Mouse (Mus musculus) heart, embryonic 15.5 days (tissue): ENCODE measurements around the gene Ppfibp2. TPM values are rescaled to one million over a fixed set of nuclear protein-coding genes. Genes with fewer than 3 reads are reported as not detected.
A peak's percentile ranks its signal among the peaks of the same experiment; 100 is the strongest.

ENCODE experiments used
- ATAC-seq: fragments of 200-750 bp; cut with Nextera tagmentation; replicated peaks from 2 replicates; pipeline ENCODE4 v1.8.0; 2017; ENCODE audit warnings: low read depth, moderate TSS enrichment; ENCODE audit not compliant: insufficient number of reproducible peaks, insufficient read depth, low FRiP score
- H3K27ac ChIP-seq: fragments of 300-500 bp; sonication (generic); 2 replicates; pipeline ENCODE4 v1.5.1; 2015; ENCODE audit warnings: mild to moderate bottlenecking, inconsistent platforms
- H3K27me3 ChIP-seq: fragments of 300-500 bp; sonication (generic); 2 replicates; pipeline ENCODE4 v1.6.1; 2015; ENCODE audit warnings: inconsistent platforms
- H3K36me3 ChIP-seq: fragments of 300-500 bp; sonication (generic); 2 replicates; pipeline ENCODE4 v1.6.1; 2015; ENCODE audit warnings: mild to moderate bottlenecking, inconsistent platforms
- H3K4me1 ChIP-seq: fragments of 300-500 bp; sonication (generic); replicated peaks from 2 replicates; pipeline ENCODE4 v1.6.1; 2015; ENCODE audit warnings: inconsistent platforms
- H3K4me2 ChIP-seq: fragments of 300-500 bp; sonication (generic); 2 replicates; pipeline ENCODE4 v1.6.1; 2015; ENCODE audit warnings: inconsistent platforms, mild to moderate bottlenecking, moderate library complexity
- H3K4me3 ChIP-seq: fragments of 300-500 bp; sonication (generic); 2 replicates; pipeline ENCODE4 v1.5.1; 2015; ENCODE audit warnings: mild to moderate bottlenecking, inconsistent platforms
- H3K9ac ChIP-seq: fragments of 300-500 bp; sonication (generic); 2 replicates; pipeline ENCODE4 v1.6.1; 2015; ENCODE audit warnings: mild to moderate bottlenecking, inconsistent platforms
- H3K9me3 ChIP-seq: fragments of 300-500 bp; sonication (generic); replicated peaks from 2 replicates; pipeline ENCODE4 v1.6.1; 2016; ENCODE audit warnings: inconsistent platforms
- WGBS: fragments of 180-500 bp; shearing (Covaris S2); methylation state at CpG from one replicate; pipeline ENCODE4 v1.1.7; 2015; ENCODE audit warnings: mixed read lengths; 5-methylcytosine and 5-hydroxymethylcytosine counted together
- polyA plus RNA-seq: library from polyadenylated mRNA; unstranded; fragments of >200 nt; fragmentation: Nextera tagmentation; extraction: Ambion mirVana; gene quantifications from 2 replicates; pipeline ENCODE4 v1.2.1, GENCODE M21; 2015

Gene Ppfibp2
- polyA plus RNA-seq, 1 experiment from 2014 or later = 4.4 TPM

DNA sequence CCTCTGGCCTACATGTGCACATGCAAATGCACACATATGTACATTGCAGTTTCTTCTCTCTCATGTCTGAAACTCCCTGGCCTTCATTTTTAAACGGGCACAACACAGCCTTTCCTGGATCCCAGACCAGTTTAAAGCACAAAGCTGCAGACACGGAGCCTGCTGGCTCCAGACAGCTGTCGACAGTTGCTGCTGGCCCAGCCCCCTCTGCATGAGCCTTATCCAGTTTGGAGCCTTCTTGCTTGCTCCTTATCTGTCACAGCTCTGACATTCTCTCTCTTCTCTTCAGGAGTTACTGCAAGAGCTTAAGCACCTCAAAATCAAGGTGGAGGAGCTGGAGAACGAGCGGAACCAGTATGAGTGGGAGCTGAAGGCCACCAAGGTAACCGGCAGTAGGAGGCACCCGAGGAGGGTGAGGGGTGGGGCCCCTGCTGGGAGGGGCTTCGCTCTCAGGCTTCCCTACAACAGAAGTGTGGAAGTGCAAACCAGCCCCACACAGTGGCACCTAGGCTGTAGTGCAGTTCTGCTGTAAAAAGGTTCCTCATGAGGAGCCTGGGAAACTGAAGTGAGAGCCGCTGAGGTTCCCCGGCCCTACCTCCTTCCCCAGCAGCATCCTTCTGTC, 113.6 kb downstream of the Ppfibp2 start:
- Histone ChIP-seq H3K27me3 (no peaks in the 10 kb centered on the region), H3K4me2 (peak overlapping the region; percentile 64), H3K36me3 (no peaks in the 10 kb centered on the region), H3K4me3 (peak overlapping the region; percentile 44), H3K9ac (no peak overlapping the region), H3K9me3 (no peaks in the 10 kb centered on the region), H3K27ac (peak overlapping the region; percentile 79), H3K4me1 (peaks cover 30% of the 10 kb centered on the region)
- under 1% methylated on average over 10 of the region's 10 CpGs for WGBS
- ATAC-seq = peak; percentile 90

DNA sequence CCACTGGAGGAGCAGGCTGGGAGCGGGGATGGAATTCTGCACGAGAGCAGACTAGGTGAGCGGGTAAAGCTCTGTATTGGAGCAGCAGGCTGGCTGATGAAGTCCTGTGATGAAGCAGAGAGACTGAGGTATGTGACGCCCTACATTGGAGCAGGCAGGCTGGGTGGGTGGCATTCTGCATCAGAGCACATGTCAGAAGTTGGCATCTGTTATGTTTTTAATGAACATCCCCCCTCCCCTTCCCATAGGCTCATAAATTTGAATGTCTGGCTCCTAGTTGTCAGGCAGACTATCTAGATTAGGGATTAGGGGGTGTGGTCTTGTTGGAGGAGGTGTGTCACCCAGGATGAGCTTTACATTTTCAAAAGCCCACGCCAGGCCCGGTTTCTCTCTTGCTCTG, 117.7 kb downstream of the Ppfibp2 start:
- H3K4me2 ChIP-seq = no peak overlapping the region

DNA sequence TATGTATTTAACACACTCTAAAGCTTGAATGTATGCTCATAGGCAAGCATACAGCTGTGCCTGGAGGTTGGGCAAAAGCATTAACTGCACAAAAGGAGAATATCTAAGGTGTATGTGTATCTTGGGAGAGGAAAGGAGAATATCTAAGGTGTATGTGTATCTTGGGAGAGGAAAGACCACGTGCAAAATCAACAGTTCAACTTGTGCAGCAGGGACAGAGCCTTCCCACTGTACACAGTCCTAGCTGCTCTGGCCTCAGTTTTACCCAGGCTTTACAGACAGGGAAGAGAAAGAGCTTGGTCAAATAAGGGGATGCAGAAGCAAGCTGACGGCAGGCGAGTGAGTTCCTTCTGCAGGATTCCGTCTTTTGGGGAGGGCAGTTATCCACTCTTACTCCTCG, 119.1 kb downstream of the Ppfibp2 start:
- no peak overlapping the region for H3K27ac ChIP-seq
- H3K9me3 ChIP-seq = no peaks in the 10 kb centered on the region
- no peak overlapping the region for H3K4me2 ChIP-seq
- 80% methylated on average over 5 of the region's 5 CpGs for WGBS
- no peak for ATAC-seq
- no peak overlapping the region for H3K9ac ChIP-seq
- H3K27me3 ChIP-seq = no peaks in the 10 kb centered on the region
- H3K4me1 ChIP-seq = no peaks in the 10 kb centered on the region
- no peak overlapping the region for H3K4me3 ChIP-seq
- no peaks in the 10 kb centered on the region; the same call in 1 of the 2 replicates for H3K36me3 ChIP-seq

More for the DNA sequence above, 117.7 kb downstream of the Ppfibp2 start:
- Histone ChIP-seq H3K27me3 (no peaks in the 10 kb centered on the region), H3K9ac (no peak overlapping the region), H3K27ac (no peak overlapping the region), H3K4me3 (no peak overlapping the region), H3K36me3 (no peaks in the 10 kb centered on the region; the same call in 1 of the 2 replicates), H3K9me3 (no peaks in the 10 kb centered on the region), H3K4me1 (peaks cover 13% of the 10 kb centered on the region)
- WGBS = 74% methylated on average over 6 of the region's 6 CpGs
- ATAC-seq = no peak

- H3K9me3 ChIP-seq = no peaks in the 10 kb centered on the region
- no peak overlapping the region for H3K27ac ChIP-seq
- no peaks in the 10 kb centered on the region; the same call in 1 of the 2 replicates for H3K36me3 ChIP-seq
- H3K9ac ChIP-seq = no peak overlapping the region
- WGBS = 71% methylated on average over 1 of the region's 1 CpGs
- ATAC-seq = no peak
- no peaks in the 10 kb centered on the region for H3K4me1 ChIP-seq
- no peaks in the 10 kb centered on the region for H3K27me3 ChIP-seq
- H3K4me3 ChIP-seq = no peak overlapping the region
- no peak overlapping the region for H3K4me2 ChIP-seq
These were observed 125.8 kb downstream of the Ppfibp2 start for GRCm38 (mm10) chr7:107720771-107721170.

- Histone ChIP-seq H3K4me2 (no peak overlapping the region), H3K9ac (no peak overlapping the region), H3K4me1 (no peaks in the 10 kb centered on the region), H3K9me3 (no peaks in the 10 kb centered on the region), H3K27ac (no peak overlapping the region), H3K27me3 (no peaks in the 10 kb centered on the region), H3K36me3 (no peaks in the 10 kb centered on the region; the same call in 1 of the 2 replicates), H3K4me3 (no peak overlapping the region)
- no peak for ATAC-seq
- 79% methylated on average over 4 of the region's 4 CpGs for whole genome bisulfite sequencing
These were observed 127.5 kb downstream of the Ppfibp2 start for GRCm38 (mm10) chr7:107722536-107722935.

DNA sequence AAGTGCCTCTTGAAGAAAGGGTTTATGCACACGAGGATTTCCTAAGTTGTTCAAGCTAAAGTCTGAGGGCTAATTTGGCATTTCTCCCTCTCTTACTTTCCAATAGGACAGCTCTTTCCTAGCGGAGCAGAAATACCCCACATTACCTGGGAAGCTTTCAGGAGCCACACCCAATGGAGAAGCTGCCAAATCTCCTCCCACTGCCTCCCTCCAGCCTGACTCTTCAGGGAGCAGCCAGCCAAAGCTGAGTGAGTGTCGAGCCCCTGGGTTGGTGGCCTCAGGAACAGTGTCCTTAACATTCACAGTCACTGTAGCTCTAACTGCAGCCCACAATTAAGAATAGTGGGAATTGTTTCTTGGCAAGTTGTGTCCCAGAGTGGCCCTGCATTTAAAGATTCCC, 132.5 kb downstream of the Ppfibp2 start:
- H3K27ac ChIP-seq = no peak overlapping the region
- no peak overlapping the region for H3K4me2 ChIP-seq
- no peaks in the 10 kb centered on the region for H3K27me3 ChIP-seq
- H3K4me1 ChIP-seq = no peaks in the 10 kb centered on the region
- no peaks in the 10 kb centered on the region for H3K9me3 ChIP-seq
- ATAC-seq = no peak
- WGBS = 56% methylated on average over 3 of the region's 3 CpGs
- no peak overlapping the region for H3K4me3 ChIP-seq
- no peak overlapping the region for H3K9ac ChIP-seq
- H3K36me3 ChIP-seq = peaks cover 3% of the 10 kb centered on the region; the same call in 1 of the 2 replicates

GRCm38 (mm10) chr7:107730587-107730986, 135.6 kb downstream of the Ppfibp2 start:
- Histone ChIP-seq H3K4me2 (no peak overlapping the region), H3K36me3 (peaks cover 3% of the 10 kb centered on the region; the same call in 1 of the 2 replicates), H3K4me3 (no peak overlapping the region), H3K27ac (no peak overlapping the region), H3K27me3 (no peaks in the 10 kb centered on the region), H3K9ac (no peak overlapping the region), H3K9me3 (no peaks in the 10 kb centered on the region), H3K4me1 (no peaks in the 10 kb centered on the region)
- ATAC-seq = no peak
- WGBS = 80% methylated on average over 10 of the region's 10 CpGs

- WGBS = 67% methylated on average over 2 of the region's 2 CpGs
- no peak for ATAC-seq
- Histone ChIP-seq H3K9me3 (no peaks in the 10 kb centered on the region), H3K4me2 (no peak overlapping the region), H3K4me3 (no peak overlapping the region), H3K9ac (no peak overlapping the region), H3K36me3 (0 out of 2 replicates have a peak, but pooled peaks cover 3% of the 10 kb centered on the region), H3K4me1 (no peaks in the 10 kb centered on the region), H3K27me3 (no peaks in the 10 kb centered on the region), H3K27ac (no peak overlapping the region)
These were observed 138.2 kb downstream of the Ppfibp2 start for GRCm38 (mm10) chr7:107733162-107733561.

DNA sequence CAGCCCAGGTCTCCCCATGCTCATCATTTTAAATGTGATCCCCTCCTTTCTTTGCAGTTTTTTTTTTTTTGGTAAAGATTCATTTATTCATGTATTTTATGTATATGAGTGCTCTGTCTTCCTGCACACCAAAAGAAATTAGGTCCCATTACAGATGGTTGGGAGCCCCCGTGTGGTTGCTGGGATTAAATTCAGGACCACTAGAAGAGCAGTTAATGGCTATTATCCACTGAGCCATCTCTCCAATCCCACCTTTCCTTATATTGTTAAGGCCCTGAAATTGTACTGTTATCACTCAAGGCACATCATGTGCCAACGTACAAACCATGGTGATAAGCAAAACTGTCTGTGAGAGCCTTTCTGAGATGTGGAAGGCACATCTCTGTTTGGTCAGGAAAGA, 143.7 kb downstream of the Ppfibp2 start:
- Histone ChIP-seq H3K4me2 (no peak overlapping the region), H3K4me3 (no peak overlapping the region), H3K27me3 (no peaks in the 10 kb centered on the region), H3K9me3 (no peaks in the 10 kb centered on the region), H3K4me1 (no peaks in the 10 kb centered on the region), H3K9ac (no peak overlapping the region), H3K36me3 (peaks cover 9% of the 10 kb centered on the region), H3K27ac (no peak overlapping the region)
- WGBS = 26% methylated on average over 2 of the region's 2 CpGs
- ATAC-seq = no peak

- Histone ChIP-seq H3K9ac (no peak overlapping the region), H3K27me3 (no peaks in the 10 kb centered on the region), H3K4me2 (no peak overlapping the region), H3K9me3 (no peaks in the 10 kb centered on the region), H3K36me3 (peaks cover 9% of the 10 kb centered on the region), H3K4me1 (no peaks in the 10 kb centered on the region), H3K4me3 (no peak overlapping the region), H3K27ac (no peak overlapping the region)
- WGBS = 84% methylated on average over 10 of the region's 10 CpGs
- ATAC-seq = no peak
These were observed 148.0 kb downstream of the Ppfibp2 start for GRCm38 (mm10) chr7:107742963-107743465.

DNA sequence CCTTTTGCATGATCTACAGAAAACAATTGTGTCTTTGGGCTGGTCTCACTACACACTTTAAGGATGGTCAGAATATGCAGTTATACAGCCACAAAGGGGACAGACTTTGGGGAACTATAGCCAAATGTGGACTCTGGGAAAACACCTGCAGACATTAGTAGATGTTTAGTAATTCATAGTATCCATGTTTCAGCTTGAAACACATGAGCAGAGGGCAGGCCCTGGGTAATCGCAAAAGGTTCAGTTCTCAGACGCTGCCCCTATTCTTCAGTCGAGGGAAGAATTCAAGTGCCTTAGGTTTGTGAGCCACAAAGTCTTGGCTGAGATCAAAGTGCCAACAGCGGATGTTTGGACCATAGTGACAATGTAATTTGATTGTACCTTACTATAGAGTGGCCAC, 149.4 kb downstream of the Ppfibp2 start:
- WGBS = 84% methylated on average over 4 of the region's 4 CpGs
- H3K4me2 ChIP-seq = no peak overlapping the region
- ATAC-seq = no peak
- no peaks in the 10 kb centered on the region for H3K9me3 ChIP-seq
- H3K4me3 ChIP-seq = no peak overlapping the region
- no peak overlapping the region for H3K9ac ChIP-seq
- H3K36me3 ChIP-seq = peaks cover 9% of the 10 kb centered on the region
- no peak overlapping the region for H3K27ac ChIP-seq
- no peaks in the 10 kb centered on the region for H3K4me1 ChIP-seq
- no peaks in the 10 kb centered on the region for H3K27me3 ChIP-seq

DNA sequence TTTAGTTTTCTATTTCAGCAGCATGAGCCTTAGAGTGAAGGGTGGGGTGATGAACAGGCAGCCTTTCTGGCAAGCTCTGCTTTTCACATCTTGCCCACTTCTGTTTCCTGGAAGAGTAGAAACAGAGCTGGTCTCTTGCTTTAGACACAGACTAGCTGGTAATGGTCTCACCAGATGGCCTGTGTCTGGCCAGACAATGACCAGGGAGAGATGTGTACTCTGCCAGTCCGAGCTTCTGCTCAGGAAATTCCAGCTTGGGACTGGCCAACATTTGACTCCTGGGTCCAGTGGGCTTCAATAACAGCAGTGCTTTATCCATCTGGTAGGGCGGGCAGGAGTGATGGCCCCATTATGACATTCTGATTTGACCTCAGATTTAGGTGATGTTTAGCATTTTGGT, 150.1 kb downstream of the Ppfibp2 start:
- Histone ChIP-seq H3K36me3 (peaks cover 9% of the 10 kb centered on the region), H3K4me2 (no peak overlapping the region), H3K9me3 (no peaks in the 10 kb centered on the region), H3K4me3 (no peak overlapping the region), H3K27me3 (no peaks in the 10 kb centered on the region), H3K9ac (no peak overlapping the region), H3K4me1 (no peaks in the 10 kb centered on the region), H3K27ac (no peak overlapping the region)
- ATAC-seq = no peak
- 72% methylated on average over 2 of the region's 2 CpGs for WGBS
